Mouse (Mus musculus): ENCODE measurements around the gene Fli1.
A peak's percentile ranks its signal among the peaks of the same experiment; 100 is the strongest.

Gene Fli1

GRCm38 (mm10) chr9:32502256-32503010 lies 40.2 kb downstream of the Fli1 start:
- DNase-seq: peak; percentile 44

DNA sequence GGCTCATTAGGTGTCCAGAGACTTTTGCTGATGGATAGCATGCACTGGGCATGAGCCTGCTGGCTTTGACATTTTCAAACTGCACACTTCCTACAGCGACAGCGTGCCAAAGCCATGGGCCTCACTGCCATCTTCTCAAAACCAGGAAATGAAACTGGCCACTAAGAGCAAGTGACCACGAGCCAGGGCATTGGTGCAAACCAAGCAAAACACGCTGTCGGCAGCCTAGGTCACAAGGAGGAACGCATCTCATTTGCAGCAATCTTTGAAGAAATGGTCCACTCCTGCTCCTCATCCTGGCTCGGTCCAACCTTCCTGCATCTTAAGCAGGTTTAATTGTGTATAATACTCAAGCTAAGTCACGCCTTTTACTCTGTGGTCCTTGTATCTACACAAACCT lies 41.8 kb downstream of the Fli1 start:
- DNase-seq: no peak

DNA sequence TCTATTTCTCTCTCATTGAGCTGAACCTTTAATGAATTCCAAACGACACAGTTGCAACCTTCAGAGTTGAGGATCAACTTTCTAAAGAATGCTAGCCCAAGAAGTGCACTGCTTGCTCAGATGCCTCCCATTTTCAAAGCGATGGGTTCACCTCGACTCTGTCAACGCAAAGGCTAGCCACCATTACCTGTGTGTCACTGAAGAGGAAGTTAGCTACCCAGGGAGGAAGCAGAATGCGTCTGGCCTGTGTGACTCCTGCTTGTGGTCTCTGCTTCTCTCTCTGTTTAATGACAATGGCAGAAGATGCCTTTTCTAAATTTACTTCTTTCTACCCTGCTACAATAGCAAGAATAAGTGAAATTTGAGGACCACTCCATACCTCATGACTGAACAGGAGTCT lies 42.6 kb downstream of the Fli1 start:
- no peak for DNase-seq

DNA sequence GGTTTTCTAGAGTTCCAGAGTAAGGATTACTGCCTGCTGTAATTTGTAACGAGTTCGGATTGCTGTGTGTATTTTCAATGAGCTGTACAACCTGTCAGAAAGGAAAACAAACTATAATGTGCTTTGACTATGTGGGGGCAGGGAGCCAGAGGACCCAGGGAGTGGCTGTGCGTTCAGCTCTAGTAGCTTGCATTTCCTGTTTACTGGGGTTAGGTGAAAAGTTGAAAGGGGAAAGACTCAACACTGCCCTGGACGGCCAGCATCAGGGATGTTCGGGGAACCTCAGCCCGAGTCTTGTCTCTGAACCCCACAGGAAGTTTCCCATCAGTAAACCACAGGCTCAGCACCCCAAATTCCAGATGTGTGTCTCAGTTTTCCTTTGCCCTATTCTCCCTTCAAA lies 43.2 kb downstream of the Fli1 start:
- peak; percentile 56 for DNase-seq

DNA sequence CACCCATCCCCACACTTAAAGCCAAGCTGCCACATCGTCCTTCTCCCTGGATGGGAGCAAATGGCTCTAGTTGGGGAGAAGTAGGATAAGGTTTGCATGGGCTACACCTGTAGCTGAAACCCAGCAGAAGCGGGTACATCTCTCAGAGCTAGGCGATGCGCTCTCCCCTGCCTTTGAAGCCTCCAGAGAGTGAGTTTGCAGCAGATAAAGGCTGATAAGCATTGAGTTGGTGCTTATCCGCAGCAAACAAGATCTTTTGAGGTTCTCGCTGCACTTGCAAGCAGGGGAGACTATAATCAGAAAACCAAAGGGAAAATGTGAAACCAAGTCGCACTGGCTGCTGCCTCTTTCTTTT lies 47.0 kb downstream of the Fli1 start:
- DNase-seq: no peak

DNA sequence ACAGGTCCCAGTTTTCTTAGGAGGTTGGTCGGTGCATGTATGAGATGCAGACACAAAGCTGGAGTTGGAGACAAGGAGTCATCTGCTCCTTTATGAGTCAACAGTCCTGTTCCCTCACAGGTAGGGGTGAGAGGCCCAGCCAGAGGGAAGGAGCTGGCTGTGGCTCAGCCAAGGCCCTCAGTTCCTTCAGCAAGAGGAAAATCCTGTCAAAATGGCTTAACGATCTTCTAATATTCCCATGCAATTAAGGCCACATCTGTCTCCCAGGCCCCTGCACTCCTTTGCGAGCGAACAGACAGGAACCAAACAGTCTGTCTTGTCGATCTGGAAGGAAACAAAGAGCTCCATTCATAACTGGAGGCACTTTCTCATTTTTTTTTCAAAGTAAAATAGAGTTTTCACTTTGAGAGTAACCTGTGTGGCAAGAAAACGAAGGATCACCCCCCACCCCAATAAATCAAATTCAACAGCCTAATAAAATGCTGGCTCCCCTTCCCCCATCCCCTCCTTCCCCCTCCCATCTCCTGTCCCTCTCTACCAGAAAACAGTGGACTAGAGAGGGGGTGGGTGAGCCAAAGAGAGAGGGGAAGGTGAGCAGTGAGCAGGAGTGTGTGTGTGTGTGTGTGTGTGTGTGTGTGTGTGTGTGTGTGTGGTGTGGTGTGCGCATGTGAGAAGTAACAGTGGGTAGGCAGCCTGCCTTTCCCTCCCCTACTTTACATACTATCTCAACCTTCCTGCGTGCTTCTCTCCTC lies 47.6 kb downstream of the Fli1 start:
- no peak for DNase-seq

GRCm38 (mm10) chr9:32493588-32494423 lies 48.9 kb downstream of the Fli1 start:
- no peak for DNase-seq

GRCm38 (mm10) chr9:32492753-32493152 lies 49.9 kb downstream of the Fli1 start:
- DNase-seq: no peak

DNA sequence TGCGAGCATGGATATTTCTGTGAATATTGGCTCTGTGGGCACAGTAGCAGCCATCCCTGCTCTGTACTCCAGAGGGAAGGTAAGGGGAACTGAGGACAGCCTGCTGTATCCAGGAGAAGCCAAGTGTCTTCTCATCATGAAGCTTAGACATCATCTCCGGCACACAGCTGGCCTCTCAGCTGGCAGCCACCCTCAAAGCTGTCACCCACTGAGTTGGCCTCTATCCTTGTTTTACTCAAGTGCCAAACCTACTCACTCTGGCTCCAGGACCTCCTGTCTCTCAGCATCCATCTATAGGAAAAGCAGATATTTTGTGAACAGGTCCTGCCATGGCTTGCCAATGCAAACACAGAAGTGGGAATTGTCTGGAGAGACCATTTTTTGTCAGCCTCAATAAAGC lies 51.2 kb downstream of the Fli1 start:
- no peak for DNase-seq

DNA sequence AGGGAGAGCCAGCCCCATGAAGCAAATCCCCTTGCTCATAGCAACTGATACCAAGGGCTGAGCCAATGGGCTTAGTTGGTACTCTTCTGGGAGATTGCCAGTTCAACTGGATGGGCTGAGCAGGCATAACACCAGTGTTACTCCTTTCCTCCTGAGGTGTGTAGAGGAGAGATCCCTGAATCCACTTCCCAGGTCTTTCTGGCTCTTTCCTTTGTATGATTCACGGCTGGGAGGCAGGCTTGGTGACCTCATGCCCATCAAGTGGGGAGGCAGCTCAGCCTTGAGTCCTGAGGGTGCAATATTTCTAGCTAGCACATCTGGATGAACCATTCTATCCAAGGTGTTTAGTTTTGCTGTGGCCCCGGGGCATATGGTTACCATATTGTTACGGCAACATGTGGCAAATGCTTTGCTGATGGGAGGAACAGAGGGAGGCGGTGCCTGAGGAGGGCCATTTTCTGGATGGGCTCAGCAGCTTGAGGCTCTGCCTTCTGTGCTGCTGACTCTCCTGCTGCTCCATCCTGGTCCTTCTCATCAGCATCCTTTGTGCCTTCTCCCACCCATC lies 52.8 kb downstream of the Fli1 start:
- no peak for DNase-seq

DNA sequence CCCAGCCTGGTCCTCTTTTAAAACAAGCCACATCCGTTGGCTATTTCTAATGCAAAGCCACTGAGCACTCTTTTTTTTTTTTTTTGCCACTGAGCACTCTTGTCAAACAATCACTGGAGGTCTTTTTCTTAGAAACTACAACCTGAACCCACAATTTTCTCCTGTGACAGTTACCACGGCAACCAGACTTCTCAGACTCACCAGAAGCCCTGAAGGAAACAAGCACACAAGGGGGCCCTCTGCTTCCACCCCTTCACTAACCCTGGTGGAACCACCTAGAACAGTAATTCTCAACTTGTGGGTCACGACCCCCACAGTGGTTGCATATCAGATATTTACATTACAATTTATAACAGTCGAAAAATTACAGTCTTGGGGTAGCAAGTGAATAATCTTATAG lies 53.3 kb downstream of the Fli1 start:
- no peak for DNase-seq

DNA sequence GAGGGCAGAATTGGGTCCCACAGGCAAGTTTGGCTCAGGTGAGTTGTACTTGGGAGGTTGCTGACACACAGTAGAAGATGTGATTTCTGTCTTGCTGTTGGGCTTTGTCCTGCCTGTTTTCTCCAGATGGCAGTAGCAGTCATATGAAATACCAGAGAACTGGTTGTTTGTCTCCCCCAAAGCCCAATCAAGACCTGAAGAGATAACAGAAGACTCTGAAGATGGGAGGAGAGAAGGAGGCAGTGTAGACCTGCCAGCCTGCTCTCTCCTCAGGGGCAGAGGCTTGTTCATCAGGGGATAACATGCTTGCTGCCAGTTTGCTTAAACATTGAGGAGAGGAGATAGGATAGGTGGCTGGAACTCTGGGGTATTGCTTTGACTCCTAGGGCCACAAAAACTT lies 54.0 kb downstream of the Fli1 start:
- no peak for DNase-seq

- DNase-seq: no peak
These were observed 54.8 kb downstream of the Fli1 start for GRCm38 (mm10) chr9:32487823-32488222.

GRCm38 (mm10) chr9:32487401-32487800 lies 55.3 kb downstream of the Fli1 start:
- no peak for DNase-seq

GRCm38 (mm10) chr9:32480418-32480817 lies 62.2 kb downstream of the Fli1 start:
- DNase-seq: no peak

GRCm38 (mm10) chr9:32478799-32479198 lies 63.9 kb downstream of the Fli1 start:
- DNase-seq: no peak

GRCm38 (mm10) chr9:32478087-32478486 lies 64.6 kb downstream of the Fli1 start:
- DNase-seq: no peak

- no peak for DNase-seq
These were observed 66.1 kb downstream of the Fli1 start for GRCm38 (mm10) chr9:32476604-32477003.

GRCm38 (mm10) chr9:32474621-32475390 lies 67.9 kb downstream of the Fli1 start:
- no peak for DNase-seq

DNA sequence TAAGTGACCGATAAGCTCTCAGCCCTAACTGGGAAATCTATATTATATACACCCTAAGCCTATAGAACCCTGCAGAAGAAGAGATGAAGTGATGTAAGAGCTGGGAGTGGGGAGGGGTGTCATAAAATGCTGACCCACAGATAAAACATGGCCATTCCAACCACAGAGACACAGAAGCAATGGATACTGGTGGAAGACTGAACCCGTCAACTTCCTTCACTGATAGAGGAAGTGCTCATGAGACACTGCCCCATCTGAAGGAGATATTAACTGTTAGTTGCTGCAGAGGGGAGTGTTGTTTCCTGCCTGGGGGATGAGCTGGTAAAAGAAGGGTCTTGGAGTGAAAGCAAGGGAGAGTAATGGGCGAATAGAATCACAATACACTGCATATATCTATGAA lies 70.3 kb downstream of the Fli1 start:
- DNase-seq: no peak

- no peak for DNase-seq
These were observed 73.4 kb downstream of the Fli1 start for GRCm38 (mm10) chr9:32469123-32469751.

GRCm38 (mm10) chr9:32468313-32468712 lies 74.3 kb downstream of the Fli1 start:
- no peak for DNase-seq

Measured in kidney, adult 9 months (tissue).